Mouse (Mus musculus) adrenal gland, postnatal 14 days (tissue): Measurements from ENCODE around the gene Tshz2. TPM values are rescaled to one million over a fixed set of nuclear protein-coding genes. Genes with fewer than 3 reads are reported as not detected.
A peak's percentile ranks its signal among the peaks of the same experiment; 100 is the strongest.

Experiments
- DNase-seq: peaks from one replicate; pipeline ENCODE4 v3.0.0; 2021; ENCODE audit warnings: mixed read lengths
- total RNA-seq: library from RNA; stranded (reverse); gene quantifications from 2 replicates; pipeline ENCODE4 v1.2.3, GENCODE M21; 2021

Tshz2 gene
- total RNA-seq, 1 experiment from 2014 or later = 49.7 TPM

- no peak for DNase-seq
Measured at GRCm38 (mm10) chr2:170045896-170046295, 413.1 kb downstream of the Tshz2 start.

GRCm38 (mm10) chr2:170046371-170047145, 413.7 kb downstream of the Tshz2 start:
- DNase-seq = no peak

- no peak for DNase-seq
Measured at GRCm38 (mm10) chr2:170048831-170049230, 416.0 kb downstream of the Tshz2 start.

- DNase-seq = no peak
Measured at GRCm38 (mm10) chr2:170050651-170051050, 417.8 kb downstream of the Tshz2 start.

- no peak for DNase-seq
Measured at GRCm38 (mm10) chr2:170051441-170051840, 418.6 kb downstream of the Tshz2 start.

- DNase-seq = no peak
Measured at GRCm38 (mm10) chr2:170054943-170055342, 422.1 kb downstream of the Tshz2 start.

- DNase-seq = peak; percentile 62
Measured at GRCm38 (mm10) chr2:170055413-170055812, 422.6 kb downstream of the Tshz2 start.

GRCm38 (mm10) chr2:170058774-170059173, 426.0 kb downstream of the Tshz2 start:
- DNase-seq = no peak

GRCm38 (mm10) chr2:170060066-170060465, 427.3 kb downstream of the Tshz2 start:
- peak; percentile 37 for DNase-seq

GRCm38 (mm10) chr2:170062378-170062777, 429.6 kb downstream of the Tshz2 start:
- no peak for DNase-seq

- DNase-seq = peak; percentile 5
Measured at GRCm38 (mm10) chr2:170069976-170070375, 437.2 kb downstream of the Tshz2 start.

GRCm38 (mm10) chr2:170070641-170071241, 437.9 kb downstream of the Tshz2 start:
- peak; percentile 38 for DNase-seq

- DNase-seq = no peak
Measured at GRCm38 (mm10) chr2:170076941-170077490, 444.2 kb downstream of the Tshz2 start.

GRCm38 (mm10) chr2:170078041-170078440, 445.2 kb downstream of the Tshz2 start:
- DNase-seq = no peak

- peak; percentile 31 for DNase-seq
Measured at GRCm38 (mm10) chr2:170078442-170079017, 445.7 kb downstream of the Tshz2 start.

GRCm38 (mm10) chr2:170091563-170092443, 459.0 kb downstream of the Tshz2 start:
- no peak for DNase-seq

GRCm38 (mm10) chr2:170094220-170094619, 461.4 kb downstream of the Tshz2 start:
- DNase-seq = no peak

GRCm38 (mm10) chr2:170094871-170095270, 462.1 kb downstream of the Tshz2 start:
- no peak for DNase-seq

GRCm38 (mm10) chr2:170101132-170101531, 468.3 kb downstream of the Tshz2 start:
- DNase-seq = peak; percentile 97

GRCm38 (mm10) chr2:170101932-170102331, 469.1 kb downstream of the Tshz2 start:
- DNase-seq = no peak

GRCm38 (mm10) chr2:170103341-170103740, 470.5 kb downstream of the Tshz2 start:
- DNase-seq = no peak

GRCm38 (mm10) chr2:170103852-170104251, 471.0 kb downstream of the Tshz2 start:
- peak; percentile 77 for DNase-seq
